Mouse (Mus musculus): ENCODE data around the gene Rbms3.

- no peak for TF ChIP-seq CTCF (conservative IDR thresholded peaks at IDR 0.05; ENCODE audit: insufficient read depth, insufficient read length, low read depth, low read length)
- TF ChIP-seq POLR2A (IDR thresholded peaks at IDR 0.05; ENCODE audit: low read depth, low read length) = no peak
Observed at GRCm38 (mm10) chr9:117554356-117554755, 75.4 kb downstream of the Rbms3 start.
